Mouse (Mus musculus) lung, embryonic 16.5 days (tissue): ENCODE data around the gene Evx2. TPM values are rescaled to one million over a fixed set of nuclear protein-coding genes. Genes with fewer than 3 reads are reported as not detected.
A peak's percentile ranks its signal among the peaks of the same experiment; 100 is the strongest.

Experiments used
- ATAC-seq: fragments of 200-750 bp; cut with Nextera tagmentation; 2 replicates; pipeline ENCODE4 v1.8.0; 2017; ENCODE audit warnings: low read depth, mild to moderate bottlenecking, moderate library complexity
- H3K27ac ChIP-seq: fragments of 300-500 bp; sonication (generic); 2 replicates; pipeline ENCODE4 v1.5.1; 2014; ENCODE audit warnings: mild to moderate bottlenecking, control low read depth, low read length
- H3K27me3 ChIP-seq: fragments of 300-500 bp; sonication (generic); 2 replicates; pipeline ENCODE4 v1.6.1; 2014; ENCODE audit warnings: low read depth, low read length, mixed read lengths; ENCODE audit not compliant: control insufficient read depth, insufficient read depth
- H3K36me3 ChIP-seq: fragments of 300-500 bp; sonication (generic); 2 replicates; pipeline ENCODE4 v1.6.1; 2014; ENCODE audit warnings: low read length; ENCODE audit not compliant: control insufficient read depth, insufficient read depth
- H3K4me1 ChIP-seq: fragments of 300-500 bp; sonication (generic); replicated peaks from 2 replicates; pipeline ENCODE4 v1.6.1; 2014; ENCODE audit warnings: low read length, mixed read lengths; ENCODE audit not compliant: control insufficient read depth, insufficient read depth
- H3K4me2 ChIP-seq: fragments of 300-500 bp; sonication (generic); 2 replicates; pipeline ENCODE4 v1.6.1; 2014; ENCODE audit warnings: low read depth, low read length, control low read depth
- H3K4me3 ChIP-seq: fragments of 300-500 bp; sonication (generic); 2 replicates; pipeline ENCODE4 v1.5.1; 2014; ENCODE audit warnings: mild to moderate bottlenecking, low read length, control low read depth
- H3K9ac ChIP-seq: fragments of 300-500 bp; sonication (generic); 2 replicates; pipeline ENCODE4 v1.6.1; 2014; ENCODE audit warnings: low read length, control low read depth
- H3K9me3 ChIP-seq: fragments of 300-500 bp; sonication (generic); 2 replicates; pipeline ENCODE4 v1.6.1; 2016; ENCODE audit warnings: low read length; ENCODE audit not compliant: control insufficient read depth
- WGBS: fragments of 180-500 bp; shearing (Covaris S2); extraction: QIAGEN DNeasy Blood & Tissue Kit; methylation state at CpG from one replicate; pipeline ENCODE4 v1.1.7; 2014; 5-methylcytosine and 5-hydroxymethylcytosine counted together
- polyA plus RNA-seq: library from polyadenylated mRNA; unstranded; fragments of >200 nt; fragmentation: Nextera tagmentation; extraction: Ambion mirVana; gene quantifications from 2 replicates; pipeline ENCODE4 v1.2.1, GENCODE M21; 2015

Gene Evx2
- not detected in 2 replicates for polyA plus RNA-seq

DNA sequence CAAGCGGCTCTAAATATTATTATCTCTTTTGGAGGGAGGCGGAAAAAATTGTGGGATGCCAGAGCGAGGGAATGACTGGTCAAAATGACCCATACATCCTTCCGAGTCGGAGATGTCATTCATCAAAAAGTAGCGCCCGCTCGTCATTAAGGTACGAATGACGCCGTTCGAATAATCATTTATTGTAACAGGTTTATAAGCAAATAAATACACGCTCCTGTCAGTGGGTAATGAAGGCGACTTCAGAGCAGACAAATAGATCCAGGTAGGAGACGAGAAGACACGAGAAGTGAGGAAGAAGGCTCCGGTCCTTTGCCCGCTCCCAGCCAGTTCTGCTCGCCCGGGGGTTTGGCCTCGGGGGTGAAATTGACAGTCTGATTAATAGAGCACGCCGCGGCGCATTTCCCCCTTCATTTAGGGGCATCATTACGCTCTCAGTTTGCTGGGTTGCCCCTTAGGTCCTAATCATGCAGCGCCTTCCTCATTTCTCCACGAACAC lies at the start of gene Evx2:
Gene Evx2, minus strand, starts transcription at position 51 of the 499 bp plus-strand sequence.
- no peak within 1 kb of the TSS for H3K4me3 ChIP-seq
- no peak within 1 kb of the TSS for H3K27ac ChIP-seq
- WGBS, result 2% methylated on average over 28 of the region's 28 CpGs
- no peaks in the 10 kb centered on the region for H3K9me3 ChIP-seq
- no peak within 1 kb of the TSS for H3K4me2 ChIP-seq
- H3K27me3 ChIP-seq, result peaks cover 90% of the 10 kb centered on the region
- ATAC-seq, result no peak
- H3K36me3 ChIP-seq, result no peaks in the 10 kb centered on the region
- no peak within 1 kb of the TSS for H3K9ac ChIP-seq
- peaks cover 5% of the 10 kb centered on the region for H3K4me1 ChIP-seq

DNA sequence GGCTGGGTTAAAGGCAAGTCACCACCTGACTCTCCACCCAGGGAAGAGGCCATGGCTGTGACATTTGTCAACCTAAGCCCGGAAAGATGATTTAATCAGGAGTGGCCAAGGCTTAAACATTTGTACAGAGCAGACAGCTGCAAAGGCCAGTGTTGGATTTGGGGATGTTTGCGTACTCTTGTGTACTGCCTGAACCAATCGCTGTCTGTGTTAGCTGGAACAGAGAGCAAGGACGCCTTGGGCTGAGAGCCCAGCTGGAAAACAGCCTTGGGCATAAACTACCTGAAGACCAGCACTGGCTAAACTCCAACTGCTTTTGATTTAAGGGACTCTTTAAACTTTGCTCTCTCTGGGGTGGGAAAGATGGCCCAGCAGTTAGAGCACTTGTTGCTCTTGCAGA lies 49.3 kb upstream of the Evx2 start:
- no peak overlapping the region for H3K9ac ChIP-seq
- WGBS, result 12% methylated on average over 4 of the region's 4 CpGs
- H3K4me3 ChIP-seq, result no peak overlapping the region
- H3K36me3 ChIP-seq, result no peaks in the 10 kb centered on the region
- no peak for ATAC-seq
- H3K27me3 ChIP-seq, result peaks cover 94% of the 10 kb centered on the region
- H3K27ac ChIP-seq, result no peak overlapping the region
- peaks cover 13% of the 10 kb centered on the region for H3K4me1 ChIP-seq
- no peak overlapping the region for H3K4me2 ChIP-seq
- H3K9me3 ChIP-seq, result no peaks in the 10 kb centered on the region

DNA sequence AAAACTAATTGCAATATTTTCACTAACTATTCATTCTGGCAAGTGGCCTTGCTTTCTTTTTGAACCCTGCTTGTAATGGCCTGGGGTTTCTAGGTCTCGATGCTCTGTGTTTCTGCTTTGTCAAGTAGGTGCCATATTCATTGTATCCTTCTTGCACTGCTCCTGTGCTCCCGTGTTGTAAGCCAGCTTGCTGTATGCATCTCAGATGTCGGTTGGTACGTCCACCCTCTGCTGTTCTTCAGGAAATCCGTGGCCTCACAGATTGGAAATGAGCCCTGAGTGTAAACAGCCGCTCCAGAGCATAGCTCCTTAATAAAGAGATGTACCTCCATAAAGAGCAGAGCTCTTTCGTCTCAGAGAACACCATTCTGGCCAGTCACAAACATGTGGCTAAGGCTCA lies 48.2 kb upstream of the Evx2 start:
- no peaks in the 10 kb centered on the region for H3K9me3 ChIP-seq
- no peak overlapping the region for H3K27ac ChIP-seq
- no peak overlapping the region for H3K4me2 ChIP-seq
- no peak for ATAC-seq
- peaks cover 13% of the 10 kb centered on the region for H3K4me1 ChIP-seq
- no peak overlapping the region for H3K4me3 ChIP-seq
- peaks cover 95% of the 10 kb centered on the region for H3K27me3 ChIP-seq
- no peak overlapping the region for H3K9ac ChIP-seq
- H3K36me3 ChIP-seq, result no peaks in the 10 kb centered on the region
- 9% methylated on average over 7 of the region's 7 CpGs for WGBS

DNA sequence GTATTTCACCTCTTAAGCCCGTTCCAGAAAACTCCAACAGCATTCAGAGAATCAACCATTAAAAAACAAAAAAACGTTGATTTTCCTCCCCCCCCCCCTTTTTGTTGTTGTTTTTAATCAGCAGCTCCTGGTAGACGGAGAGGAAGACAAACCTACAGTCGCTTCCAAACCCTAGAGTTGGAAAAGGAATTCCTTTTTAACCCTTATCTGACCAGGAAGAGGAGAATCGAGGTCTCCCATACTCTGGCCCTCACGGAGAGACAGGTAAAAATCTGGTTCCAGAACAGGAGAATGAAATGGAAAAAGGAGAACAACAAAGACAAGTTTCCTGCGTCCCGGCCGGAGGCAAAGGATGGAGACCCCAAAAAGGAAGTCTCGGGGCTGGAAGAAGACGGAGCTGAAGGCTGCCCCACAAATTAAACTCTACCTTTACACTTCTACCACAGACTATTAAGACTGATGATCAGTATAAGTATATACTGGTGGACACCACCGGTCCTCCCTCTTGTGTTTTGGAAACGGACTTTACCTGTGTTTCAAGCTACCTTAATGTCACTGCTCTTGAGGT lies 47.1 kb upstream of the Evx2 start:
- Histone ChIP-seq H3K36me3 (no peaks in the 10 kb centered on the region), H3K9ac (no peak overlapping the region), H3K4me2 (no peak overlapping the region), H3K4me3 (no peak overlapping the region), H3K27ac (no peak overlapping the region), H3K9me3 (no peaks in the 10 kb centered on the region), H3K4me1 (peaks cover 10% of the 10 kb centered on the region), H3K27me3 (peaks cover 93% of the 10 kb centered on the region)
- 2% methylated on average over 13 of the region's 13 CpGs for WGBS
- ATAC-seq, result no peak

DNA sequence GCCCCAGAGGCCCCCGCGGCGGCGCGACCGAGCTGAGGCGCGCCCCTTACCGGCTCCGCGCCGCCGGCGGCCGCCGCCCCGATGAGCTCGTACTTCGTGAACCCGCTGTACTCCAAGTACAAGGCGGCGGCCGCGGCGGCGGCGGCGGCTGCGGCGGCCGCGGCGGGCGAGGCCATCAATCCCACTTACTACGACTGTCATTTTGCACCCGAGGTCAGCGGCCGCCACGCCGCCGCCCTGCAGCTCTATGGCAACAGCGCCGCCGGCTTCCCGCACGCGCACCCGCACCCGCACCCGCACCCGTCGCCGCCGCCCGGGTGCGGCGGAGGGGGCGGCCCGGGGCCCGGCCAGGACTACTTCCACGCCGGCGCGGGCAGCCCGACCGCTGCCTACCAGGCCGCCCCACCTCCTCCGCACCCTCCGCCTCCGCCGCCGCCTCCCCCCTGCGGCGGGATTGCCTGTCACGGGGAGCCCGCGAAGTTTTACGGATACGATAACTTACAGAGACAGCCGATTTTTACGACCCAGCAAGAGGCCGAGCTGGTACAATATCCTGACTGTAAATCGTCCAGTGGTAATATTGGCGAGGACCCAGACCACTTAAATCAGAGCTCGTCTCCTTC lies 46.2 kb upstream of the Evx2 start:
- Histone ChIP-seq H3K4me2 (peak overlapping the region; percentile 81), H3K27me3 (peaks cover 95% of the 10 kb centered on the region), H3K4me1 (peaks cover 10% of the 10 kb centered on the region), H3K9me3 (no peaks in the 10 kb centered on the region), H3K27ac (no peak overlapping the region), H3K36me3 (no peaks in the 10 kb centered on the region), H3K4me3 (peak overlapping the region; percentile 50), H3K9ac (0 out of 2 replicates have a peak overlapping the region, but pooled peaks have one; percentile 20)
- under 1% methylated on average over 54 of the region's 85 CpGs for WGBS
- peak; percentile 38 for ATAC-seq

DNA sequence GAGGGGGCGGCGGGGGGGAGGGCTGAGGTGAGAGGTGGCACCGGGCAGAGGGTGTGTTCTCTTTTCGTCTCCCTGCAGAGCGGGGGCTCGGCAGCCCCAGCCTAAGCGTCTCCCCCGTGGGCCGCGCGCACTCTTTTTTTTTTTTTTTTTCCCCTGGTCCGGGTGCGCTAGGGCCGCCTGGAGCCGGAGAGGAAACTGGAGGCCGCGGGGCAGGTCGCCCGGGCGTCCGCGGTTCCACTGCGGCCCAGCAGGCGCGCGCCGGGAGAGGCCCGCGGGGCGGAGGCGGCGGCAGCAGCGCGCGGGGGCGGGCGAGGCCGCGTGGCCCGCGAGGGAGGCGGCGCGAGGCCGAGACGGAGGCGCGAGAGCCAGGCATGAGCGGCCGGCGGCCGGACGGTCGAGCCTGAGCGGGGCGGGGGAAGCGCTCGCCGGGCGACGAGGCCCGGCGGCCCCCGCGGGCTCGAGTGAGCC lies 45.7 kb upstream of the Evx2 start:
- peak overlapping the region; percentile 20; the same call in 1 of the 2 replicates for H3K9ac ChIP-seq
- peak; percentile 47 for ATAC-seq
- WGBS, result under 1% methylated on average over 21 of the region's 66 CpGs
- no peaks in the 10 kb centered on the region for H3K36me3 ChIP-seq
- H3K4me3 ChIP-seq, result peak overlapping the region; percentile 50
- H3K27ac ChIP-seq, result no peak overlapping the region
- H3K4me1 ChIP-seq, result peaks cover 10% of the 10 kb centered on the region
- H3K4me2 ChIP-seq, result peak overlapping the region; percentile 81
- H3K27me3 ChIP-seq, result peaks cover 95% of the 10 kb centered on the region
- H3K9me3 ChIP-seq, result no peaks in the 10 kb centered on the region

DNA sequence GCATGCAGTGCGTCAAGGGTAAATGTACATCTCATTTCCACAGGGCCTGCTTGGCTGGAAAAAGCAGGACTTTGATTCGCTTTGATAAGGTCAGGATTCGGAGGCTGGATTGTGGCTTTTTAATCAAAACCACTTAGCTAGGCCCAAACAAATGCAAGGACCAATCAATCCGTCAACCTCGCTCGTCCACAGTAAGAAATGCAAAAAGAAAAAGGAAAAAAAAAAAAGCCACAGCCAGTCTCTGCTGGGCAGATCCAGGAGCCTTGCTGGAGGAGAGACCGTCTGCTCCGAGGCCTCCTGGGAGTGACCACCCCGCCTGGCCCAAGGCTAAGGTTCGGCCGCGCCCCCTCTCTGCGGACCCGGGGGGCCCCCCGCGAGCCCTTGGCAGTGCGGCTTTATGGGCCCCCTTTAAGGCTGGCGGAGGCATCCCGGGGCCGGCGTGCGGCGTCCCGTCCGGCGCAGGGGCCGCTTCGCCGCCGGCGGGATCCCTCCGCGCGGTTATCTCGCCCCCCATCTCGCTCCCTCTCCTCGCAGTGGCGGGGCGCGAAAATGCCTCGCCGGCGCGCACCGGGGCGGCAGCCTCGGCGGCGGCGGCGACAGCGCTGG lies 45.1 kb upstream of the Evx2 start, which contains the start of gene Hoxd8:
Gene Hoxd8, plus strand, starts transcription at position 223 of the 606 bp plus-strand sequence.
- H3K4me1 ChIP-seq, result peaks cover 10% of the 10 kb centered on the region
- peak within 1 kb of the TSS; percentile 81 for H3K4me2 ChIP-seq
- WGBS, result 2% methylated on average over 41 of the region's 52 CpGs
- ATAC-seq, result peak; percentile 44
- H3K27ac ChIP-seq, result no peak within 1 kb of the TSS
- no peaks in the 10 kb centered on the region for H3K9me3 ChIP-seq
- H3K9ac ChIP-seq, result peak within 1 kb of the TSS; percentile 20; the same call in 1 of the 2 replicates
- H3K4me3 ChIP-seq, result peak within 1 kb of the TSS; percentile 50
- peaks cover 95% of the 10 kb centered on the region for H3K27me3 ChIP-seq
- no peaks in the 10 kb centered on the region for H3K36me3 ChIP-seq

DNA sequence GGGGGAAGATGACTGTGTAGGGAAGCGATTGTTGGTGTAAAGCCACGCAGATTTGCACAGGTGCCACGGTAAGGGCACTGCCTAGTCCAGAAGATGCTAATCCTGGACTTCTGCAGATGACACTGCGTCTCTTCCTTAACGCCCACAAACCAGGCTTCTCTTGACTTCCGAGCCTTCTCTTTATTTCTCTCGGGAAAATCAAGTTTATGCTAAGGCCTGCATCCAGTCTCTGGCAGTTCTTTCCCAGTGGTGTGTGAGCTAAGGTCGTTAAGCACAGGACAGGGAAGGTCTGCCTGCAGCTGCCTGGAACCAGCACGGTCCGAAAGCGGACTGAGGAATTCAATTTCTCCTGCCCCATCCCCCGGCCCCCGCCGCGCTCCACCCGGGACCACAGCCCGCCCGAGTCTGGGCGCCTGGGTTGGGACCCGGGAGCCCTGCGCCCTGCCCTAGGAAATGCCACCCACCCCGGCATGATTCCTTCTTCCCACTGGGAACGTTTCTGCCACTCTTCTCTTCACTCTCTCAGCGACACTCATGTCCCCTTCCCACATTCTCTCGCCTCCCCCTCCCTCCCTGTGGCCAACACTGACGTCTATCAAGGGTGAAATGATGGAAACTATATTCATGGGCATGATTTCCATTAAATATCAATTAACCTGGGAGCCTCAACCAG lies 44.5 kb upstream of the Evx2 start:
- H3K27me3 ChIP-seq, result peaks cover 95% of the 10 kb centered on the region
- H3K4me2 ChIP-seq, result no peak overlapping the region
- H3K4me1 ChIP-seq, result peaks cover 10% of the 10 kb centered on the region
- 3% methylated on average over 26 of the region's 26 CpGs for WGBS
- H3K27ac ChIP-seq, result no peak overlapping the region
- no peak overlapping the region for H3K9ac ChIP-seq
- H3K36me3 ChIP-seq, result no peaks in the 10 kb centered on the region
- H3K9me3 ChIP-seq, result no peaks in the 10 kb centered on the region
- ATAC-seq, result no peak
- no peak overlapping the region for H3K4me3 ChIP-seq

DNA sequence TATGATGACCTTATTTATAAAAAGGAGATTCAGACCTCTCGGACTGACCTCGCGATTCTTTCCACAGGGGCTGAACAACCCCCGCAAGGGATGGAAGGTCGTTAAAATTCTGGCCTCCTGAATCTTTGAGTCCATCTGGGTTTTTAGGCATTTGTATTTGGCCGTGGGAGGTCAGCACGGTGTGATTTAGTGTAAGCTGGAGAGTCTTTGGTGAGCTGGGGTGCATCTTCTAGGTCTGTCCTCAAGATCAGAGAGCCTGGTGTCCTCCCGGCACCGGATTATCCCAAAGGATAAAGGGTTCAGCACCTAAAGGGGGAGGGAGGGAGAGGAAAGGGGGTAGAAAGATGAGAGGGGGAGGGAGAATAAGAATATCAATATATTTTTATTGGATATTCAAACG lies 44.0 kb upstream of the Evx2 start:
- Histone ChIP-seq H3K27me3 (peaks cover 95% of the 10 kb centered on the region), H3K27ac (no peak overlapping the region), H3K4me3 (no peak overlapping the region), H3K9ac (no peak overlapping the region), H3K36me3 (no peaks in the 10 kb centered on the region), H3K4me2 (no peak overlapping the region), H3K4me1 (peaks cover 10% of the 10 kb centered on the region), H3K9me3 (no peaks in the 10 kb centered on the region)
- ATAC-seq, result no peak
- 9% methylated on average over 10 of the region's 10 CpGs for whole genome bisulfite sequencing
